Mouse (Mus musculus) small intestine, adult 2 months (tissue): Measurements from ENCODE around the gene Fhad1.

ENCODE experiments used
- CTCF ChIP-seq: fragments of 200-500 bp; IDR thresholded peaks from 2 replicates; pipeline ENCODE4 v1.5.1; 2012; ENCODE audit warnings: low read depth, mild to moderate bottlenecking, control low read depth, inconsistent platforms, low read length, moderate library complexity, mixed read lengths; ENCODE audit not compliant: insufficient replicate concordance, insufficient read length; ENCODE audit errors: extremely low read depth
- POLR2A ChIP-seq: fragments of 200-500 bp; IDR thresholded peaks from 2 replicates; pipeline ENCODE4 v1.6.1; 2012; ENCODE audit warnings: low read depth, mild to moderate bottlenecking, control low read depth, inconsistent platforms, low read length, moderate library complexity

DNA sequence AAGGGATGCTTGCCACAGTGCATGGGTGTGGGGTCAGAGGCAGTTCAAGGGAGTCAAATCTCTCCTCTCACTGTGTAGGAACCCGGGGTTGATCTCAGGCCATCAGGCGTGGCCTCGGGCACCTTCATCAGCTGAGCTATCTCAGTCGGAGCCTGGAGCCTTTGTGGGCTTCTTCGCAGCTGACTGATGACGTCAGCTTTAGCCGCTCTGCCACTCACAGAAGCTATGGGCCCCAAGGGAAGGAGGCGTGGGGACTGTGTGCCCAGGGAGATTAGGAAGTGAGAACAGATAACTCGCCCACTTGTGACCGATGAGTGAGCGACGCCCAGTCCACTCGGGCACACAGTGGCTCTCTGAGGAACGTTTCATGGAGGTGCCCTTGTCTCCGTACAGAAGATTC is 2.8 kb upstream of the Fhad1 start:
- TF ChIP-seq CTCF (peak; percentile 24; the same call in 1 of the 2 replicates), POLR2A (no peak)
